Mouse (Mus musculus) neural tube, embryonic 10.5 days (tissue): ENCODE results near the gene Desi1.

Experiments used
- DNase-seq: peaks from one replicate; pipeline ENCODE4 v3.0.0-alpha.2; 2017; ENCODE audit warnings: low spot score; ENCODE audit errors: extremely low spot score

Gene Desi1

DNA sequence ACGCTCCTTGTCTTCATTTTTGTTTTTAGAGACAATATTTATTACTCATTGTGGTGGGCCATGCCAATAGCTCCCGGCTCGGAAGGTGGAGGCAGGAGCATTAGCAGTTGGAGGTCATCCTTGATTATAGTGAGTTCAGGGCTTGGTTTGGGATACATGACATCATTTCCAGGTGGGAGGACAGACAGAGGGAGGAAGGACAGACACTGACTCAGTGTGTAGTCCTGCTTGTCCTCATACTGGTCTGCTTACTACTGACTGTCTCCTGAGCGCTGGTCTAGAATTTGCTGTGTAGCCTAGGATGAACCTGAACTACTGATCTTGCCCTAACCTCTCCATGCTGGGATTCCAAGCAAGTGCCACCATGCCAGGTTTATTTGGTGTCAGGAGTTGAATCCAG is at the start of gene Desi1:
Gene Desi1 (minus strand): TSS at position 101 of the 400 bp plus-strand sequence.
- no peak for DNase-seq

DNA sequence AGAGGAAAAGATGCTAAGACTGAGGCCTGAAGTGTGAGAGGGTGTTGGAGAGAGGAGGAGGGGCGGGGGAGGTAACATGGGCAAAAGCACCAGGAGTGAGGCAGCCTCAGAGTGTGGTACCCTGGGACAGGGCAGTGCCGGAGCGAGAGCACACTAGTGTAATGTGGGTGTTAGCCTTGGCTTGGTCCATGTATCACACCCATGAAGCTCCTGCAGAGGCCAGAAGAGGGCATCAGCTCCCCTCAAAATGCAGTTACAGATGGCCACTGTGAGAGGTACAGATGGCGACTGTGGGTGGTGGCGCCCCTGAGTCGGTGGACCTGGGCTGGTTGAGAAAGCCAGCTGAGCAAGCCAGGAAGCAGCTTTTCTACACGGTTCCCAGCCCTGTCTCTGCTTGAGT is 47.5 kb upstream of the Desi1 start:
- peak; percentile 27 for DNase-seq

DNA sequence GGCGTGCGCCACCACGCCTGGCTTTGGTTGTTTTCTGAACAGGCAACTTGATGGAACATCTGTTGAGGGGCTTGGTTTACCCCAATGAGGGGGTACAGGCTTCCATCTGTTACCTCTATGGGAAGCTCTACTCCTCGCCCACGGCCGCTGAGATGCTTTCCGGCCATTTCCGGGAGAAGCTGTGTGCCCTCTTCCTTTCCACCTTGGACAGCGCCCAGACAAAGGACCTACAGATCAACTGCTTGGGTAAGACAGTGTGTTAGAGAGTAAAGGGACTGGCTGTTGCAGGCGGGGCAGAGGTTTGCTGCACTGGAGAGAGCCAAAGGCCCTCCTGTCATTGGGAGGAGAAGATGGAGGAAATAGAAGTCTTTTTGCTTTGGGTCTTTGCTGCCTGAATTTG is 46.2 kb upstream of the Desi1 start:
- no peak for DNase-seq

DNA sequence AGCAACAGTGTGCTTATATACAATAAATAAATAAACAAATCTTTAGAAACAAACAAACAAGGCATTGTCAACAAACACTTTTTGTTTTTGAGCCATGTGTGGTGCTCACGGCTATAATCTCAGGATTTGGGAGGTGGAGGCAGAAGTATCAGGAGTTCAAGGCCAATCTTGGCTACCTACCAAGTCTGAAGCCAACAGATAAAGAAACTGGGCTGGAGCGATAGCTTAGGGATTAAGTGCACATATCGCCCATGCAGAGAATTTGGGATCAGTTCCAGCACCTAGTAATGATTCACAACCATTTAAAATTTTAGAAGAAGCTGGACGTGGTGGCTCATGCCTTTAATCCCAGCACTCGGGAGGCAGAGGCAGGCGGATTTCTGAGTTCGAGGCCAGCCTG is 39.8 kb upstream of the Desi1 start:
- DNase-seq, result no peak

DNA sequence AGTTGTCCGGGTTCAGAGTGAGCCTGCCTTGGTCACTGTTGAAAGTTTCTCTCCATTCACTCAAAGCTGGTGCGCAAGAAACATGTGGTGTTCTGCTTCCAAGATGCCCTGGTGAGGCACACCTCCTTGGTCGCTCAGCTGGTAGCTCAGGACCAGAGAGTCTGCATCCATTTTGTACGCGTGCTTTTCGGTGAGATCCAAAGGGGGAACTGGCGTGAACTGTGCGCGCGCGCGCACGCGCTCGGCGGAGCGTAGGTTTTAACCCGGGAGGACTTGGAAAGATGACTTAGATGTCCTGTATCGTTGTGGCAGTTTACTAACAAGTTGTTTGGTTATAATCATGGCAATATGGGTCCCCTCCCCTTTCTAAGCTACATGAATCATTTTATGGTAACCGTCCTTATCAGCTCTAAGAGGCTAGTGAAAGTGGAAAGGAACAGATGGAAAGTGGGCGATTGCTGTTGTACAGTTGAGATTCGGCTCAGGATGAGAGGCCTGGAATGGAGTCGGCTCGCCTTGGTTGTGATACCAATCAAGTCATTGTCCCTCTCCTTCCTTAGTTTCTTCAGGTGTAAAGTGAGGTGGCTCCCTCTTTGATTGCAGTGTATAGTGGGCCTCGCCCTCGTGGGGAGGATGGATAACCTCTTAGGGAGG is 38.3 kb upstream of the Desi1 start:
- no peak for DNase-seq

DNA sequence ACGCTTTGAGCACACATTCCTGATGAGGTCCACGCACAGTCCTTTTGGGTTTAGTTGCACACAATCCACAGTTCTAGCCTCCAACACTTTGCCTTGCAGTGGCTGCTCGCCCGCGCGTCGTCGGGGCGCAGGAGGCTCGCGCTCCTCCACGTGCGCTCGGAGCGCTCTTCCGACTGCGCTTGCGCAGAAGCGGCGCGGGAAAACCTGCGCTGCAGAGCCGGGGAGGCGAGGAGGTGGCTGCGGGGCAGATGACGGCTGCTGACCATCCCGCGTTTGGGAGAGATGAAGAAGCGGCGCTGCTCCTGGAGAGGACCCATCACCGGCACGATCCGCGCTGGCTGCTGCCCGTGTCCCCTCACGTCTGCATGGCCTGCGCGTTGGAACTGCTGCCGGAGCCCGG is 36.2 kb upstream of the Desi1 start, which contains the start of gene Mei1:
Gene Mei1 (plus strand): TSS at position 99 of the 400 bp plus-strand sequence.
- peak; percentile 33 for DNase-seq

DNA sequence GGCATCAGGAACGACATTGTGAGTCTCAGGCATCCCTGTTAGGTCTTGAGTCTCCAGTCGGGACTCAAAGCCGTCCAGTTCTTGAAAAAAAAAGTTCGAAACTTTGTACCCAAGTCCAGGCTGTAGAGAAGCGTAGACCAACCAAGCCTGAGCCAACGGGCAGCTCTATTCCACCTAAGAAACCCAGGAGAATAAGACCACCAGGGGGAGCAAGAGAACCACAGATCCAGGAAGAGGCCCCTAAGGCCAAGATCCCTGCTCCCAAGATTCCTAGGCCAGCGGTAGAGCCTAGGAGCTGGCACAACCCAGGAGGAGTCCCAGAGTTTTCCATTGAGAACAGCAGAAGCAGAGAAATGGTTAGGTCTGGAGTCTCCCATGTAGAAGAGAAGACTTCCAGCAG is 31.8 kb upstream of the Desi1 start:
- peak; percentile 59 for DNase-seq

DNA sequence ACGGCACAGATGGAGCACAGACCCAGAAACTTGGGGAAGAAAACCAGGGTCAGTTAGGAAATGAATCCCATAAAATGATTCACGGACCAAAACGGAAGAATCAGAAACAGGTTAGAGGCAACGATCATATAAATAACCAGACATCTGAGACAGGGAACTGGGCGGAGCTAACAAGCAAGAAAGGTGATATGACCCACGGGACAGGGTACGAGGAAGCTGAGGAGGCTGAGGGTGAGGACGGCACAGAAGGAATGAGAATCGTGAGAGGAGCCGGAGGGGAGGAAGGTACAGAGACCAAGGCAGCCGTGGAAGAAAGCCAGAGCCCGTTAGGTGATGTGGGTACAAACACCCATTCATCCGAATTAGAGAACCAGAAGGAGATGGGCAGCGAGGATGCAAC is 30.2 kb upstream of the Desi1 start:
- no peak for DNase-seq

DNA sequence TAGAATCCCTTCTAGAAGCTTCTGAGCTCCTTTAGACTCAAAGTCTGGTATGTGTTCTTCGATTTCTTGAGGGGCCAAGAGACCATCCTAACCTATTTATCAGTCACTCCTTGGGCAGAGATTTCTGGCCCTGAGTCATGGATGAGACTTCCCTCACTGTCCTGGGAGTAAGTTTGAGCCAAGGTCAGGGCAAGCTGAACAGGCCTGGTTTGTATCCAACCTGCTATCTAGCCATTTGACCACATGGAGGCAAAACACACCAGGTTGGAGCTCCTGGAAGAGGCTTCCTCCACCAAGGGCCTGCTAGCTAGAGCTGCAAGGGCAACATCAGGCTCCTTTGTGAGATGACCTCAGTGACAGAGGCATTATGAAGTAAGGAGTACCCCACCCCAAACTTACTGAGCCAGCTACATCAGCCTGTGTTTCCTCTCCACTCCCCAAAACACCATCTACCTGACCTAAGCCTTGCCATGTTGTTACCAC is 25.1 kb upstream of the Desi1 start, which contains the start of gene 4930407I10Rik:
Gene 4930407I10Rik (plus strand): TSS at position 433 of the 483 bp plus-strand sequence.
- DNase-seq, result no peak

DNA sequence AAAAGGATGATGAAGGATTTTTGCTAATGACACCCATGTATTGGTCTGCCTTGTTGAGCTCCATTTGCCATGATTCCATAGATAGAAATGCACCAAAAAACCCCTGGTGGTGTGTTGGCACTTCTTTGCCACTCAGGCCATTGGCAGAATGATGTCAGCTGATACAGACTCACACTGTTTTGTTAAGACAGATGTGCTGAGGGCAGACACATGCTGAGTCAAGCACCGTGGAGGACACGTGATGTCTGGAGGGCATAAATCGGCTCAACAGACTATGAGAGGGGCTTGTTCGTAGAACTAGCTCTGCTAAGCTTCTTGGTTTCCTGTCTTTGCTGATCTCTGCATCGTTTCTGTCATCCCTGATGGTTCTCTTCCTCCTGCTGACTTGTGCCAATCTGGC is 18.9 kb upstream of the Desi1 start:
- no peak for DNase-seq

DNA sequence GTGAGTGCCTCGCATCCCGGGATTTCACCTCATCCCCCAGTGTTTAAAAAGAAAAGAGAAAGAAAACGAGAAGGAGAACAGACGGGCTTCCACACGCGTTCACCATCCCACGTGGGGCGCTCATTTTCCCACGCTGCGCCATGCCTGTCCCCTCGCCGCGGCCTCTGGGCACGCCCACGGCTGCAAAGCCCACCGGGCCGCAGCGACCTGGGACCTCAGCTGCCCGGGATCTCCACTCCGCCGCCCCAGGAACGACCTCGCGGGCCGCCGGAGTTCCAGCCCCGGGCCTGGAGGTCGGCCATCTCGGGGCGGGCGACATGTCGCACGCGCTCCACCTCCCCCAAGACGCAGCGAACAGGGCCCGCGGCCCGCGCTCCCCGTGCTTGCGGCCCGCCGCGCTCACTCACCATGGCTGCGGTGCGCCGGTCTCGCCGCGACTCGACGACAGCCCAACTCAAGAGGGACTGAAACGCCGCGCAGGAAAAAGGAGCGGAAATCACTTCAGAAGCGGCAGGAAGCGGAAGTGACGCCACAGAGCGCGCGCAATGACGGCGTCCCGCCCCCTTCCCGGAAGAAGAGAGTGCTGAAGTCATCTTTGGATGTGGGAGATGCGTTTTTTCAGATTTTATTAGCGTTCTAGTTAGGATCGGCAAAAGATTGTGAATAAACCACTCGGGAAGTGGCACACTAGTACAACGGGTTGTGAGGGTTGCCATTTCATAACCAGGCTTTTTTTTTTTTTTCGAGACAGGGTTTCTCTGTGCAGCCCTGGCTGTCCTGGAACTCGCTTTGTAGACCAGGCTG is 13.6 kb upstream of the Desi1 start, which contains the start of gene Snu13:
Gene Snu13 (minus strand): TSS at position 519 of the 804 bp plus-strand sequence.
- DNase-seq, result peak; percentile 93

DNA sequence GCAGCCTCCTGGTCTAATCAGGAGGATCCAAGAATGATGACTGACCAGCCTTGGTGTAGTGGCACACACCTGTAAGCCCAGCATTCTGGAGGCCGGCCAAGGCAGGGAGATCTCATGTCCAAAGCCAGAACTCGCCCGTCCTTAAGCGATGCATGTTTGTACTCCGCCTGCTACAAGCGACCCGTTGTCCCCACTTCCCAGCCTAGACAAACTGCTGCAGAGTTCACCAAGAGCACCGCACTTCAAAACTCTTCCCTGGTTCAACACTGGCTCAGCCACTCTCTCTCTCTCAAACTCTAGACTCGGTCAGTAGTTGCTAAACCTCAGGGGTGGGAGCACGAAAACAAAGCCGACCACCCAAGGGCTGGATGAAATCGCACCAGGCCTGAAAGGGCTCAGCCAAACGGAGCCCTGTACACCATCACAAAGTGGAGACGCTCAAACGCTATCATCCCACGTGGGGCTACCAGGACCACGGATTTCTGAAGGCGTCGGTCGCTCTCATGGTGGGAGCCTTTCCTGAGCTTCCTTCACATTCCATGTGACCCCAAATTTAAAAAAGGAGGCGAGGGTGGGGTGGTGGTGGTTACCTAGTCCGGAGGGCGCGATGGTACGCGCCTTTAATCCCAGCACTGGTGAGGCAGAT is 12.7 kb upstream of the Desi1 start:
- no peak for DNase-seq

DNA sequence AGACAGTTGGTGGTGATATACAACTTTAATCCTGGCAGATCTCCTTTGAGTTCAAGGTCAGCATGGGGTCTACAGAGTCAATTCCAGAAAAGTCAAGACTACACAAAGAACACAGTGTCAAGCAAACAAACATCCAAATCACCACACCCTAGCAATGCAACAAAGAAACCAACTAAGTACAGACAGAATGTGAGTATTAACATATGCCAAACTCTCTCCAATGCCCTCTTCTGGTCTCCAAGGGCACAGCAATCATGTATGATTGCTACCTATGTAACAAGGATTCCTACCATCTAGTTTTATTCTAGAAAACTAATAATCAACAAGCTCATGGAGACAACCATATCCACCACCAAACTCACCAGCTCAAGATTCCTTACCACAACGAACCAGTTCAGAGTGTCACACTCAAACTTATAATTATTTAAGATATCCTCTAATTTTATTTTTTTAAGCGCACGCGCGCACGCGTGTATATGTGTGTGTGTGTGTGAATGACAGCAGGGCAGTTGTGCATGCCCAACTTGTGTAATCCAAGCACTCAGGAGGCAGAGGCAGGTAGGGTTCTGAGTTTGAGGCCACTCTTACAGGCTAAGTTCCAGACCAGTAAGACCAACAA is 10.6 kb upstream of the Desi1 start:
- DNase-seq, result no peak

DNA sequence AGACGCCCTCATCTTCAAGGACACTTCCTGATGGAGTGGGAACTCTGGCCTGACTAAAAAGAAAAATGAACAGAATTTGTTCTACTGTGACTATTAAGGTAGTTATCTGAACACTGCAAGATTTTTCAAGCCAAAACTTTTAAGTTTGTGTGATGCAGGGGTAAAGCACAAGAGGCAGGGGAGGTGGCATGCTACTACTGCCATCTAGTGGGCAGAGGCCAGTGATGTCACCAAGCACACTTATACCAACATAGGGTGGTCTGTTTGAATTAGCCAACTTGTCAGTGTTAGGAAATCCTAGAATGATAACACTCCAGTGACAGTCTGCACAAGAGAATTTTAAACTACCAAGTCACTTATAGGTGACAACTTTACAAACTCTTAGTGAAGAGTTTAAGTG is 7.0 kb upstream of the Desi1 start:
- DNase-seq, result peak; percentile 46

DNA sequence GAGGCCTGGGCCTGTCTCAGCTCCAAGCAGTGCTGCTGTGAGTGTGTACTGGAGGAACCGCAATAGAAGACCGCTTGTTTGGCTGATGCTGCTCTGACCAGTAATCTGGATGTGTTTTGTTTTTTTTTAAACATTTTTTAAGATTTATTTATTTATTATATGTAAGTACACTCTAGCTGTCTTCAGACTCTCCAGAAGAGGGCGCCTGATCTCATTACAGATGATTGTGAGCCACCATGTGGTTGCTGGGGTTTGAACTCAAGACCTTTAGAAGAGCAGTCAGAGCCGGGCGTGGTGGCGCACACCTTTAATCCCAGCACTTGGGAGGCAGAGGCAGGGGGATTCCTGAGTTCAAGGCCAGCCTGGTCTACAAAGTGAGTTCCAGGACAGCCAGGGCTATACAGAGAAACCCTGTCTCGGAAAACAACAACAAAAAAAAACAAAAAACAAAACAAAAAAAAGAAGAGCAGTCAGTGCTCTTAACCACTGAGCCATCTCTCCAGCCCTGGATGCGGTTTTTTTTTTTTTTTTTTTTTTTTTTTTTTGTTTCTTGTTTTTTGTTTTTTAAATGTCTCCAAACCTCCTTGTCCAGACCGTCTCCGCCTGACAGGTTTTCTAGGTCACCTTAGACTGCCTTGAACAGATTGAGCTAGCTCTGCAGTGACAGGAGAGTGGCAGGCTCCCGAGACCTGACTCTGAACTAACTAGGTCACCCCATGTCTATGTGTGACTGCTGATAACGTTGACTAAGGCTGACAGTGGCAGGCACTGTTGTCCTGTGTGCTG is 2.4 kb upstream of the Desi1 start:
- DNase-seq, result no peak

DNA sequence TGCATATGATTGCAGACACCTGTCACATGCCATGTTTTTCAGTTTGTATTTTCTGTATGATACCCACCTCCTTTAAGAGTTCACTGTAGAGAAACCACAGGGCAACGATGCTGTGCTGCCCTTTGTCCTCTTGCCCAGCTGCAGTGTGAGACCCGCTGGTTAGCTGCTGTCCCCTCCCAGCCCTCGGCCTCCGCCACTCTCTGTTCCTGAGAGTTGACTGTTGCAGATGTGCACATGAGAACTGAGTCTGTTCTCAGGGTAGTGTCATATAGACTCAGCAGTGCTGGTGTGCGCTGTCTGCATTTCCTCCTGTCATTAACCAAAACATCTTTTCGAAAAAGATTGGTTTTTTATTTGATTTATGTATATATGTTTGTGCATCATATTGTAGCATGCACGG is 1.3 kb downstream of the Desi1 start:
- no peak for DNase-seq

DNA sequence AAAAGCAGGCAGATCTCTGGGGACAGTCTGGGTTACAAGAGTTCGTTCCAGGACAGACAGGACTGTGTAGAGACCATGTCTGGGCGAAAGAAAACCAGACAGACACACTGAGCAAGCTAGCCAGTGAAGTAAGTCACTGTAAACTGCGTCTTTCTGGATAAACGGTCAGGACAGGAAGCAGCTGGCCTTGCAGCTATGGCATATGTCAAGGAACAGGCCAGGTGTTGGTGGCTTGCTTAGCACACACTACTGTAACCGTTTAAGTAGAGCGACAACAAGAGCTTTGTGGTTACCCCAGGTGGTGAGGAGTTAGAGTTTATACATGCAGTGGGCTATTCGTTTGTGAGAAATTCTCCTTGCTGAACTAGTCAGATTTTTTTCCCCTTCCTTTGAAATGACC is 5.9 kb downstream of the Desi1 start:
- no peak for DNase-seq

DNA sequence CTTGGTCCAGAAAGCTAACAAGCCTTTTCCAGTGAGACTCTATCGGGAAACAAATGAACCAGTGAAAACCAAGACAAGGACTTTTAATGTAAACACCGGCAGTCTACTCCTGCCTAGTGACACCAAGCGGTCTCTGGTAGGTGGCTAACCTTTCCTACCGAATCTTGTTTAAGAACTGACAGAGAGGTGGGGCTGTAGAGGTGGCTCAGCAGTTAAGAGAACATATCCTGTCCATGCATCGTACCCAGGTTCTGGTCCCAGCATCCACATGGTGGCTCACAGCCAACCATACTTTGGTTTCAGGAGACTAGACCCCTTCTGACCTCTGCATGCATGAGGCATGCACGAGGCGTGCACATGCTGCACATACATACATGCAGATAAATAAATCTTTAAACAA is 6.4 kb downstream of the Desi1 start:
- DNase-seq, result no peak

DNA sequence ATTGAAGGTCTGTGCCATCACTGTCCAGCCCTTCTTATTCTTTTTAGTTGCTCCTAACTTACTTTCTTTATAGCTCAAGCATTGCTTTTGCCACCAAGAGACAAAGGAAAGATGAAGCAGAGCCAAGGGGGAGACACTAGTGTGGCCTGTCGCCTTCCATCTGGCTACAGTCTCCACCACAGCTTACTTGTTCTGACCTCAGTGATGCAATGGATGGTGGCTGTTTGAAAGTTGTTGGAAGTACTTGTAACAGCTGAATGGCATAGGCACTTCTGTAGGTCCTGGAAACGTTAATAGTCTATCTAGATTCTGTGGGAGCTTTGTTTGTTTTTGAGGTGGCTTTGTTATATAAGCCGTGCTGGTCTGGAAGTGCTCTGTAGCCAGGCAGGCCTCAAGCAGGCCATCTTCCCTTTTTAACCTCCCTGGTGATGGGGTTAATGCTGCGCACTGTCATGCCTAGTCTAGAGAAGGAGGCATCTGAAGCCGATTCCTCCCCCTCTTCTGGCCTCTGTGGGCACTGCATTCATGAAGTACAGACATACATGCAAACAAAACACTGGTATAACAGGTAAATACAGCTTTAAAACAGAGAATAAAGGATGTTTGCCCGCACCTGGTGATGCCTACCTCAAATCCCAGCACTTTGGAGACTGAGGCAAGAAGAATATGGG is 9.6 kb downstream of the Desi1 start:
- no peak for DNase-seq

DNA sequence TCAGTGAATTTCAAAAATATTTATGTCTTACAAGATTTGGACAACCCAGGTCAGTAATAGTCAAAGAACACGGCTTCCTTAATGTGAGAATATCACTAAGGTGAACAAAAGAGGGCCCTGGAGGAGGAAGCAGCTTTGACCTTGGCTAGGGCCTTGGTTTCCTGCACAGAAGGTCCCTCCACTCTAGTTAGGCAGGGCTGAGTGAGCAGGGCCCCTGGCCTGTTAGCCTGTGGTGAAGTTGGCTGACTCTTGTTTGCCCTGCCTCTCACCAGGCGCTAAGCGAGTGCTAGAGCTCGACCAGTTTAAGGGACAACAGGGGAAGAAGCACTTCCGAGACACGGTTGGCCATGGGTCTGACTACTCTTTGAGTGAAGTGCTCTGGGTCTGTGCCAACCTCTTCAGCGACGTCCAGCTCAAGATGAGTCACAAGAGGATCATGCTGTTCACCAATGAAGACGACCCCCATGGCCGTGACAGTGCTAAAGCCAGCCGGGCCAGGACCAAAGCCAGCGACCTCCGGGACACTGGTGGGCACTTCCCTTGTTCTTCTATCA is 11.1 kb downstream of the Desi1 start:
- no peak for DNase-seq
